In genomic region chr10:24596003-24596868, GRCm38 (mm10) we compare ENCODE assay signal across 9 mouse cellular contexts. TPM values are rescaled to one million over a fixed set of nuclear protein-coding genes. Genes with fewer than 3 reads are reported as not detected.
DNase-seq lines count a peak whose midpoint lies in the region; ATAC-seq and TF ChIP-seq lines count a peak whose summit lies in the region.
"Had no signal": no experiment of that assay in that cellular context is flagged by ENCODE, and none has a peak within 500 bp of the region (broad histone marks: within the 10 kb centered on the region; RNA-seq: fewer than 3 reads in every experiment).

No protein-coding gene starts in this region.

- H3K9ac ChIP-seq in hindbrain, embryonic 16.5 days (ENCODE audit: low read depth, low read length) = peak overlapping the region; percentile 79
- H3K9ac ChIP-seq in liver, embryonic 15.5 days = no peak overlapping the region
- H3K9ac ChIP-seq in stomach, embryonic 14.5 days (replicated peaks; ENCODE audit: low read depth, low read length) = peak overlapping the region; percentile 47

- peaks cover 5% of the 10 kb centered on the region for H3K4me1 ChIP-seq in hindbrain, embryonic 16.5 days (ENCODE audit: control insufficient read depth, insufficient read depth, low read depth, low read length)
- no peaks in the 10 kb centered on the region; the same call in 1 of the 2 replicates for H3K4me1 ChIP-seq in liver, embryonic 15.5 days (replicated peaks)
- peaks cover 19% of the 10 kb centered on the region for H3K4me1 ChIP-seq in stomach, embryonic 14.5 days (ENCODE audit: control insufficient read depth, insufficient read depth, low read length)

- TF ChIP-seq CTCF in layer of hippocampus, adult 2 months (conservative IDR thresholded peaks at IDR 0.05) = no peak

- WGBS in hindbrain, embryonic 16.5 days = 11% methylated on average over 31 of the region's 31 CpGs
- 30% methylated on average over 31 of the region's 31 CpGs for whole genome bisulfite sequencing in liver, embryonic 15.5 days (ENCODE audit: insufficient replicate concordance)
- 14% methylated on average over 31 of the region's 31 CpGs for WGBS in stomach, embryonic 14.5 days

- H3K4me2 ChIP-seq in hindbrain, embryonic 16.5 days (ENCODE audit: low read length) = peak overlapping the region; percentile 80
- peak overlapping the region; percentile 58 for H3K4me2 ChIP-seq in liver, embryonic 15.5 days
- peak overlapping the region; percentile 68 for H3K4me2 ChIP-seq in stomach, embryonic 14.5 days (replicated peaks; ENCODE audit: low read depth, low read length)

- H3K27me3 ChIP-seq in hindbrain, embryonic 16.5 days (replicated peaks; ENCODE audit: control insufficient read depth, insufficient read depth, low read length) = no peaks in the 10 kb centered on the region
- peaks cover 49% of the 10 kb centered on the region for H3K27me3 ChIP-seq in liver, embryonic 15.5 days
- H3K27me3 ChIP-seq in stomach, embryonic 14.5 days (ENCODE audit: control insufficient read depth, insufficient read depth, low read length) = no peaks in the 10 kb centered on the region

- no peaks in the 10 kb centered on the region for H3K36me3 ChIP-seq in hindbrain, embryonic 16.5 days (ENCODE audit: control insufficient read depth, insufficient read depth, low read length)
- H3K36me3 ChIP-seq in liver, embryonic 15.5 days (replicated peaks) = no peaks in the 10 kb centered on the region
- no peaks in the 10 kb centered on the region; the same call in 1 of the 2 replicates for H3K36me3 ChIP-seq in stomach, embryonic 14.5 days (ENCODE audit: control insufficient read depth, insufficient read depth, low read length)
- H3K36me3 ChIP-seq: G1E had no signal

- peak overlapping the region; percentile 62 for H3K4me3 ChIP-seq in layer of hippocampus, adult 2 months
- H3K4me3 ChIP-seq in hindbrain, embryonic 16.5 days (ENCODE audit: low read length) = peak overlapping the region; percentile 62
- peak overlapping the region; percentile 49 for H3K4me3 ChIP-seq in liver, embryonic 15.5 days (replicated peaks)
- H3K4me3 ChIP-seq in stomach, embryonic 14.5 days (ENCODE audit: low read depth, low read length) = peak overlapping the region; percentile 47

- peak overlapping the region; percentile 55; the same call in 1 of the 2 replicates for H3K27ac ChIP-seq in layer of hippocampus, adult 2 months
- peak overlapping the region; percentile 62 for H3K27ac ChIP-seq in hindbrain, embryonic 16.5 days (ENCODE audit: low read depth, low read length)
- H3K27ac ChIP-seq in liver, embryonic 15.5 days (replicated peaks) = peak overlapping the region; percentile 29; the same call in 1 of the 2 replicates
- peak overlapping the region; percentile 89 for H3K27ac ChIP-seq in stomach, embryonic 14.5 days (ENCODE audit: low read length)

- no peaks in the 10 kb centered on the region for H3K9me3 ChIP-seq in hindbrain, embryonic 16.5 days (ENCODE audit: control insufficient read depth, low read length)
- H3K9me3 ChIP-seq in liver, embryonic 15.5 days (replicated peaks) = no peaks in the 10 kb centered on the region
- H3K9me3 ChIP-seq in stomach, embryonic 14.5 days (ENCODE audit: control insufficient read depth, low read depth, low read length) = no peaks in the 10 kb centered on the region
- H3K9me3 ChIP-seq: G1E had no signal

- ATAC-seq in hindbrain, embryonic 16.5 days = peak; percentile 55
- no peak for ATAC-seq in liver, embryonic 15.5 days (ENCODE audit: insufficient read depth)
- ATAC-seq in stomach, embryonic 14.5 days (ENCODE audit: insufficient number of reproducible peaks, insufficient read depth, low FRiP score, low read depth) = peak; percentile 42
- no peak for ATAC-seq in frontal cortex, adult (ENCODE audit: low TSS enrichment)

- DNase-seq in layer of hippocampus, adult 2 months (ENCODE audit: low spot score in 2 of 2) = no peak
- DNase-seq in layer of hippocampus, adult 9-11 months = no peak
- DNase-seq in adrenal gland, postnatal 36 days = peak; percentile 30 to 47
- peak; percentile 52 for DNase-seq in gastrocnemius, adult 18-20 months (ENCODE audit: low spot score)

RNA-seq across cellular contexts. Expression of gene Ccn2, which starts 1.0 kb away (rescaled TPM):
- 1 to 10 TPM; 8.5 to 9.7 TPM for total RNA-seq in layer of hippocampus, adult 2 months (2021)
- 10 to 100 TPM; 53.2 to 57.8 TPM for total RNA-seq in adrenal gland, postnatal 36 days (2021)
- total RNA-seq in gastrocnemius, adult 18-20 months (2021) = 10 to 100 TPM; 16.5 to 53.2 TPM
- 3.6 and 5.4 TPM in 2 replicates for polyA plus RNA-seq in hindbrain, embryonic 16.5 days (2015; fragmentation: Nextera tagmentation; extraction: Ambion mirVana)
- 1.0 and 1.1 TPM in 2 replicates for polyA plus RNA-seq in liver, embryonic 15.5 days (2015; fragmentation: Nextera tagmentation; extraction: Ambion mirVana)
- 11.3 and 12.5 TPM in 2 replicates for polyA plus RNA-seq in stomach, embryonic 14.5 days (2014; fragmentation: Nextera tagmentation; extraction: Ambion mirVana)
- polyA plus RNA-seq: G1E had no signal

Comparison
In these comparisons a context has a peak if more than half of its experiments do, and no peak if none do; other contexts are left out.
1. DNase-seq: peak in adrenal gland, postnatal 36 days (2 of 2) and gastrocnemius, adult 18-20 months (single experiment); none in layer of hippocampus, adult 2 months (0 of 2) and layer of hippocampus, adult 9-11 months (single experiment).
2. H3K27ac ChIP-seq: peak in every context shown above with its lines; median percentile 89 in stomach, embryonic 14.5 days; 62 in hindbrain, embryonic 16.5 days; 55 in layer of hippocampus, adult 2 months; 29 in liver, embryonic 15.5 days.
3. ATAC-seq: peak in hindbrain, embryonic 16.5 days (single experiment) and stomach, embryonic 14.5 days (single experiment); none in liver, embryonic 15.5 days (single experiment) and frontal cortex, adult (single experiment).
4. Peak in every context shown above with its lines, with median percentiles within 50 percentile points of each other: H3K4me3 ChIP-seq and H3K4me2 ChIP-seq.